Mouse (Mus musculus): Measurements from ENCODE around the gene Timm10. TPM values are rescaled to one million over a fixed set of nuclear protein-coding genes. Genes with fewer than 3 reads are reported as not detected.

Timm10 gene
- polyA plus RNA-seq, 1 experiment, result 102 TPM

- Histone ChIP-seq H3ac (ENCODE audit: control insufficient read depth, insufficient read length) (no peak overlapping the region), H3K79me2 (ENCODE audit: control insufficient read depth, insufficient read depth) (no peaks in the 10 kb centered on the region), H3K36me3 (ENCODE audit: control insufficient read depth, insufficient read depth) (no peaks in the 10 kb centered on the region), H3K4me3 (no peak overlapping the region), H3K27me3 (ENCODE audit: control insufficient read depth, insufficient read depth, insufficient read length) (peaks cover 41% of the 10 kb centered on the region), H3K4me2 (ENCODE audit: low read depth) (no peak overlapping the region)
- no peak for TF ChIP-seq POLR2AphosphoS2 (IDR thresholded peaks at IDR 0.05; ENCODE audit: insufficient read length, low read depth)
These were observed 41.7 kb downstream of the Timm10 start for GRCm38 (mm10) chr2:84868521-84868943.

- Histone ChIP-seq H3K27me3 (ENCODE audit: control insufficient read depth, insufficient read depth, insufficient read length) (peaks cover 43% of the 10 kb centered on the region), H3K4me2 (ENCODE audit: low read depth) (no peak overlapping the region), H3K4me3 (no peak overlapping the region), H3K79me2 (ENCODE audit: control insufficient read depth, insufficient read depth) (no peaks in the 10 kb centered on the region), H3ac (ENCODE audit: control insufficient read depth, insufficient read length) (no peak overlapping the region), H3K36me3 (ENCODE audit: control insufficient read depth, insufficient read depth) (no peaks in the 10 kb centered on the region)
- TF ChIP-seq TCF12 (IDR thresholded peaks at IDR 0.05; ENCODE audit: insufficient read depth, poor library complexity, severe bottlenecking) (no peak), MYOD1 (IDR thresholded peaks at IDR 0.05; ENCODE audit: control insufficient read depth in 1 of 3, insufficient read length in 2 of 3, low read depth in 2 of 3) (no peak), SRF (IDR thresholded peaks at IDR 0.05; ENCODE audit: control insufficient read depth, insufficient read length, low read depth) (no peak), POLR2AphosphoS2 (IDR thresholded peaks at IDR 0.05; ENCODE audit: insufficient read length, low read depth) (no peak), USF1 (IDR thresholded peaks at IDR 0.05; ENCODE audit: low read depth) (no peak), CEBPB (IDR thresholded peaks at IDR 0.05; ENCODE audit: insufficient read depth, poor library complexity, severe bottlenecking) (no peak), MYOG (IDR thresholded peaks at IDR 0.05; ENCODE audit: control insufficient read depth in 1 of 3, insufficient read depth in 1 of 3, insufficient read length in 2 of 3, low read depth in 2 of 3) (no peak), POLR2A (IDR thresholded peaks at IDR 0.05; ENCODE audit: insufficient read length, low read depth) (no peak)
These were observed 42.2 kb downstream of the Timm10 start for GRCm38 (mm10) chr2:84868977-84869376.

GRCm38 (mm10) chr2:84870623-84871160 lies 43.9 kb downstream of the Timm10 start:
- H3K4me3 ChIP-seq, result no peak overlapping the region
- TF ChIP-seq POLR2AphosphoS2 (IDR thresholded peaks at IDR 0.05; ENCODE audit: insufficient read length, low read depth) (no peak), MYOD1 (IDR thresholded peaks at IDR 0.05; ENCODE audit: control insufficient read depth in 1 of 3, insufficient read length in 2 of 3, low read depth in 2 of 3) (no peak), TCF3 (IDR thresholded peaks at IDR 0.05; ENCODE audit: insufficient read length, low read depth) (no peak), TCF12 (IDR thresholded peaks at IDR 0.05; ENCODE audit: insufficient read depth, poor library complexity, severe bottlenecking) (no peak), CEBPB (IDR thresholded peaks at IDR 0.05; ENCODE audit: insufficient read depth, poor library complexity, severe bottlenecking) (no peak), MYOG (IDR thresholded peaks at IDR 0.05; ENCODE audit: control insufficient read depth in 1 of 3, insufficient read depth in 1 of 3, insufficient read length in 2 of 3, low read depth in 2 of 3) (no peak), E2F4 (IDR thresholded peaks at IDR 0.05; ENCODE audit: insufficient read depth) (no peak), USF1 (IDR thresholded peaks at IDR 0.05; ENCODE audit: low read depth) (no peak), POLR2A (IDR thresholded peaks at IDR 0.05; ENCODE audit: insufficient read length, low read depth) (no peak), MAX (IDR thresholded peaks at IDR 0.05; ENCODE audit: low read depth) (no peak), SRF (IDR thresholded peaks at IDR 0.05; ENCODE audit: control insufficient read depth, insufficient read length, low read depth) (no peak), REST (IDR thresholded peaks at IDR 0.05; ENCODE audit: insufficient read depth, insufficient read length) (no peak)
- H3K36me3 ChIP-seq (ENCODE audit: control insufficient read depth, insufficient read depth), result no peaks in the 10 kb centered on the region
- peaks cover 56% of the 10 kb centered on the region for H3K27me3 ChIP-seq (ENCODE audit: control insufficient read depth, insufficient read depth, insufficient read length)
- no peak overlapping the region for H3ac ChIP-seq (ENCODE audit: control insufficient read depth, insufficient read length)
- no peaks in the 10 kb centered on the region for H3K79me2 ChIP-seq (ENCODE audit: control insufficient read depth, insufficient read depth)
- no peak overlapping the region for H3K4me2 ChIP-seq (ENCODE audit: low read depth)

- no peak for TF ChIP-seq MAX (IDR thresholded peaks at IDR 0.05; ENCODE audit: low read depth)
- no peak for TF ChIP-seq MYOD1 (IDR thresholded peaks at IDR 0.05; ENCODE audit: control insufficient read depth in 1 of 3, insufficient read length in 2 of 3, low read depth in 2 of 3)
- TF ChIP-seq CEBPB (IDR thresholded peaks at IDR 0.05; ENCODE audit: insufficient read depth, poor library complexity, severe bottlenecking), result no peak
- no peak for TF ChIP-seq REST (IDR thresholded peaks at IDR 0.05; ENCODE audit: insufficient read depth, insufficient read length)
- TF ChIP-seq USF1 (IDR thresholded peaks at IDR 0.05; ENCODE audit: low read depth), result no peak
- Histone ChIP-seq H3K27me3 (ENCODE audit: control insufficient read depth, insufficient read depth, insufficient read length) (peaks cover 56% of the 10 kb centered on the region), H3K4me3 (no peak overlapping the region), H3ac (ENCODE audit: control insufficient read depth, insufficient read length) (no peak overlapping the region), H3K36me3 (ENCODE audit: control insufficient read depth, insufficient read depth) (no peaks in the 10 kb centered on the region), H3K79me2 (ENCODE audit: control insufficient read depth, insufficient read depth) (no peaks in the 10 kb centered on the region), H3K4me2 (ENCODE audit: low read depth) (no peak overlapping the region)
These were observed 45.4 kb downstream of the Timm10 start for GRCm38 (mm10) chr2:84872105-84872716.

- peaks cover 68% of the 10 kb centered on the region for H3K27me3 ChIP-seq (ENCODE audit: control insufficient read depth, insufficient read depth, insufficient read length)
- no peaks in the 10 kb centered on the region for H3K79me2 ChIP-seq (ENCODE audit: control insufficient read depth, insufficient read depth)
- no peak for TF ChIP-seq MAX (IDR thresholded peaks at IDR 0.05; ENCODE audit: low read depth)
- TF ChIP-seq CEBPB (IDR thresholded peaks at IDR 0.05; ENCODE audit: insufficient read depth, poor library complexity, severe bottlenecking), result no peak
- TF ChIP-seq E2F4 (IDR thresholded peaks at IDR 0.05; ENCODE audit: insufficient read depth), result no peak
- no peak for TF ChIP-seq TCF3 (IDR thresholded peaks at IDR 0.05; ENCODE audit: insufficient read length, low read depth)
- TF ChIP-seq MYOG (IDR thresholded peaks at IDR 0.05; ENCODE audit: control insufficient read depth in 1 of 3, insufficient read depth in 1 of 3, insufficient read length in 2 of 3, low read depth in 2 of 3), result no peak
- no peak for TF ChIP-seq SRF (IDR thresholded peaks at IDR 0.05; ENCODE audit: control insufficient read depth, insufficient read length, low read depth)
- TF ChIP-seq USF1 (IDR thresholded peaks at IDR 0.05; ENCODE audit: low read depth), result no peak
- no peak for TF ChIP-seq POLR2AphosphoS2 (IDR thresholded peaks at IDR 0.05; ENCODE audit: insufficient read length, low read depth)
- peak; percentile 57 for TF ChIP-seq REST (IDR thresholded peaks at IDR 0.05; ENCODE audit: insufficient read depth, insufficient read length)
- no peak overlapping the region for H3ac ChIP-seq (ENCODE audit: control insufficient read depth, insufficient read length)
- no peak overlapping the region for H3K4me3 ChIP-seq
- H3K4me2 ChIP-seq (ENCODE audit: low read depth), result no peak overlapping the region
- H3K36me3 ChIP-seq (ENCODE audit: control insufficient read depth, insufficient read depth), result no peaks in the 10 kb centered on the region
These were observed 49.0 kb downstream of the Timm10 start for GRCm38 (mm10) chr2:84875842-84876241.

Other genes with a start within 250 kb of the Timm10 start
- gene Ctnnd1, start 176.2 kb upstream of the Timm10 start, polyA plus RNA-seq (2012; fragmentation: generic; extraction: Trizol), result 64.6 TPM
- 0.01 TPM for gene Btbd18, start 167.9 kb upstream of the Timm10 start, polyA plus RNA-seq (2012; fragmentation: generic; extraction: Trizol)
- 129 TPM for gene Selenoh, start 156.2 kb upstream of the Timm10 start, polyA plus RNA-seq (2012; fragmentation: generic; extraction: Trizol)
- gene Gm28635, start 149.0 kb upstream of the Timm10 start, polyA plus RNA-seq (2012; fragmentation: generic; extraction: Trizol), result not detected
- 20.3 TPM for gene Med19, start 148.6 kb upstream of the Timm10 start, polyA plus RNA-seq (2012; fragmentation: generic; extraction: Trizol)
- gene Tmx2, start 147.9 kb upstream of the Timm10 start, polyA plus RNA-seq (2012; fragmentation: generic; extraction: Trizol), result 113 TPM
- 36.3 TPM for gene Zdhhc5, start 111.8 kb upstream of the Timm10 start, polyA plus RNA-seq (2012; fragmentation: generic; extraction: Trizol)
- 7.1 TPM for gene Clp1, start 99.6 kb upstream of the Timm10 start, polyA plus RNA-seq (2012; fragmentation: generic; extraction: Trizol)
- 1.0 TPM for gene Ypel4, start 92.9 kb upstream of the Timm10 start, polyA plus RNA-seq (2012; fragmentation: generic; extraction: Trizol)
- gene Gm19426, start 83.3 kb upstream of the Timm10 start, polyA plus RNA-seq (2012; fragmentation: generic; extraction: Trizol), result 3.0 TPM
- 0.62 TPM for gene Serping1, start 51.6 kb upstream of the Timm10 start, polyA plus RNA-seq (2012; fragmentation: generic; extraction: Trizol)
- 16.2 TPM for gene Ube2l6, start 28.2 kb upstream of the Timm10 start, polyA plus RNA-seq (2012; fragmentation: generic; extraction: Trizol)
- 0.85 TPM for gene Smtnl1, start 4.3 kb upstream of the Timm10 start, polyA plus RNA-seq (2012; fragmentation: generic; extraction: Trizol)
- 2.0 TPM for gene Slc43a1, start 11.9 kb downstream of the Timm10 start, polyA plus RNA-seq (2012; fragmentation: generic; extraction: Trizol)
- gene Rtn4rl2, start 59.7 kb downstream of the Timm10 start, polyA plus RNA-seq (2012; fragmentation: generic; extraction: Trizol), result 0.13 TPM
- 4.5 TPM for gene Slc43a3, start 109.6 kb downstream of the Timm10 start, polyA plus RNA-seq (2012; fragmentation: generic; extraction: Trizol)
- not detected for gene Prg2, start 153.5 kb downstream of the Timm10 start, polyA plus RNA-seq (2012; fragmentation: generic; extraction: Trizol)
- gene Prg3, start 161.2 kb downstream of the Timm10 start, polyA plus RNA-seq (2012; fragmentation: generic; extraction: Trizol), result not detected
- gene Ssrp1, start 210.2 kb downstream of the Timm10 start, polyA plus RNA-seq (2012; fragmentation: generic; extraction: Trizol), result 123 TPM
- 53.1 TPM for gene P2rx3, start 210.5 kb downstream of the Timm10 start, polyA plus RNA-seq (2012; fragmentation: generic; extraction: Trizol)
- 84.0 TPM for gene Tnks1bp1, start 221.0 kb downstream of the Timm10 start, polyA plus RNA-seq (2012; fragmentation: generic; extraction: Trizol)